Mouse (Mus musculus): ENCODE results near the gene Ccdc71. TPM values are rescaled to one million over a fixed set of nuclear protein-coding genes. Genes with fewer than 3 reads are reported as not detected.
A peak's percentile ranks its signal among the peaks of the same experiment; 100 is the strongest.

Ccdc71 gene
- polyA plus RNA-seq, 1 experiment from 2014 or later: 43.9 TPM

DNA sequence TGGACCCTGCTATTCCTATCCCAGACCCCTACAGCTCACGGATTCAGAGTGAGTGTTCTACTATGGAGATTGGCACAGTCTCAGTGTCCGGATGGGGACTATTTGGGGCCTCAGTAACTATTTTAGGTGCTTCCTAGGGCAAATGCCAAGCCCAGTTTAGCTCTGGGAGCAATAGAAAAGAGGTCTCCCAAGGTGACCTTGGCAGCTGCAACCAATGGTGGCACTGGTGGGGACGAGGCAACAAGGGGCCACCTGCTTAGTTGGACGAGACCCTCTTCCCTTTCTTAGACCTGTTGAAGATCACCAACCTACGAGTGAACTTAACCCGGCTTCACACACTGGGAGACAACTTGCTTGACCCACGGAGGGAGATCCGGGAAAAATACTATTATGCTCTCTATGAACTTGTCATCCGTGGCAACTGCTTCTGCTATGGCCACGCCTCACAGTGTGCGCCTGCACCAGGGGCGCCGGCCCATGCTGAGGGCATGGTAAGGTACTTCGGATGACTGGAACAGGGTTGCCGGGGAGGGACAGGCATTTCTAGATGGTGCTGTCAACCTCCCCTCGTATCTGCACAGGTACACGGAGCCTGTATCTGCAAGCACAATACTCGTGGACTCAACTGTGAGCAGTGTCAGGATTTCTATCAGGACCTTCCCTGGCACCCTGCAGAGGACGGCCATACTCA is 21.3 kb downstream of the Ccdc71 start:
- peaks cover 17% of the 10 kb centered on the region for H3K4me1 ChIP-seq (replicated peaks; ENCODE audit: control insufficient read depth, insufficient read depth, low read length)
- 92% methylated on average over 19 of the region's 19 CpGs for WGBS
- H3K9me3 ChIP-seq (ENCODE audit: control insufficient read depth, low read length): no peaks in the 10 kb centered on the region
- ATAC-seq (replicated peaks; ENCODE audit: low FRiP score, low TSS enrichment, low read depth): no peak
- H3K4me3 ChIP-seq (ENCODE audit: low read depth, low read length): no peak overlapping the region
- no peak for DNase-seq (ENCODE audit: low spot score)
- H3K9ac ChIP-seq (ENCODE audit: low read length): no peak overlapping the region
- H3K36me3 ChIP-seq (ENCODE audit: control insufficient read depth, insufficient read depth, low read length): peaks cover 50% of the 10 kb centered on the region
- no peak overlapping the region for H3K27ac ChIP-seq (ENCODE audit: low read depth)
- H3K4me2 ChIP-seq (ENCODE audit: low read length): no peak overlapping the region
- H3K27me3 ChIP-seq (replicated peaks; ENCODE audit: control insufficient read depth, insufficient read depth, low read length): no peaks in the 10 kb centered on the region

DNA sequence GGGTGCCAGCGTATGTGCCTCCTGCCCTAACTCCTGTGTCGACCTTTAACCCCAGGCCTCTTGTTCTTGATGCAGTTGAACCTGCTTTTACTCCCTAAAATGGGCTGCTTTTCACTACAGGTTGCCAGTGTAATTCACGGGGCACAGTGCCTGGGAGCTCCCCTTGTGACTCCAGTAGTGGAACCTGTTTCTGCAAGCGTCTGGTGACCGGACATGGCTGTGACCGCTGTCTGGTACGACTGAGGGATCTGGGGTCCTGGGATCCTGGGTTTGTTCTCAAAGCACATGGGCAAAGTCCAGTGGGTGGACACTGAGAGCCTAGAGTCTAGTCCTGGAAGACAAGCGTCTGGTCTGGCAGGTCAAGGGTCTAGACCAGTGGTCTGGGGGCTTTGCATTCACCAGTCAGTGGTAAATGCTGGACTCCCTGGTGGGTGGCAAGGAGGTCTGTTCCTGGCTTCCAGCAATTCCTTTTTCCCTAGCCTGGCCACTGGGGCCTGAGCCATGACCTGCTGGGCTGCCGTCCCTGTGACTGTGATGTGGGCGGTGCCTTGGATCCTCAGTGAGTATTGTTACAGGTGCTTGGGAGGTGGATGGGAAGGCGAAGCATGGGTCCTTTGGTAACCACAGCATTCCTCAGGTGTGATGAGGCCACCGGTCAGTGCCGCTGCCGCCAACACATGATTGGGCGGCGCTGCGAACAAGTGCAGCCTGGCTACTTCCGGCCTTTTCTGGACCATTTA is 22.9 kb downstream of the Ccdc71 start:
- H3K9me3 ChIP-seq (ENCODE audit: control insufficient read depth, low read length): no peaks in the 10 kb centered on the region
- H3K4me2 ChIP-seq (ENCODE audit: low read length): no peak overlapping the region
- no peaks in the 10 kb centered on the region for H3K27me3 ChIP-seq (replicated peaks; ENCODE audit: control insufficient read depth, insufficient read depth, low read length)
- 92% methylated on average over 18 of the region's 18 CpGs for WGBS
- no peak overlapping the region for H3K9ac ChIP-seq (ENCODE audit: low read length)
- H3K36me3 ChIP-seq (ENCODE audit: control insufficient read depth, insufficient read depth, low read length): peaks cover 66% of the 10 kb centered on the region
- no peak overlapping the region for H3K27ac ChIP-seq (ENCODE audit: low read depth)
- peaks cover 17% of the 10 kb centered on the region for H3K4me1 ChIP-seq (replicated peaks; ENCODE audit: control insufficient read depth, insufficient read depth, low read length)
- DNase-seq (ENCODE audit: low spot score): no peak
- H3K4me3 ChIP-seq (ENCODE audit: low read depth, low read length): no peak overlapping the region
- ATAC-seq (replicated peaks; ENCODE audit: low FRiP score, low TSS enrichment, low read depth): no peak

- 95% methylated on average over 15 of the region's 15 CpGs for WGBS
- DNase-seq (ENCODE audit: low spot score) (no peak), ATAC-seq (replicated peaks; ENCODE audit: low FRiP score, low TSS enrichment, low read depth) (no peak)
- Histone ChIP-seq H3K4me2 (ENCODE audit: low read length) (no peak overlapping the region), H3K4me1 (replicated peaks; ENCODE audit: control insufficient read depth, insufficient read depth, low read length) (peaks cover 16% of the 10 kb centered on the region), H3K27ac (ENCODE audit: low read depth) (no peak overlapping the region), H3K9me3 (ENCODE audit: control insufficient read depth, low read length) (no peaks in the 10 kb centered on the region), H3K36me3 (ENCODE audit: control insufficient read depth, insufficient read depth, low read length) (peaks cover 74% of the 10 kb centered on the region), H3K27me3 (replicated peaks; ENCODE audit: control insufficient read depth, insufficient read depth, low read length) (no peaks in the 10 kb centered on the region), H3K9ac (ENCODE audit: low read length) (no peak overlapping the region), H3K4me3 (ENCODE audit: low read depth, low read length) (no peak overlapping the region)
These were observed 23.7 kb downstream of the Ccdc71 start for GRCm38 (mm10) chr9:108484021-108484420.

- no peaks in the 10 kb centered on the region for H3K9me3 ChIP-seq (ENCODE audit: control insufficient read depth, low read length)
- peaks cover 84% of the 10 kb centered on the region for H3K36me3 ChIP-seq (ENCODE audit: control insufficient read depth, insufficient read depth, low read length)
- H3K9ac ChIP-seq (ENCODE audit: low read length): no peak overlapping the region
- WGBS: 94% methylated on average over 19 of the region's 19 CpGs
- ATAC-seq (replicated peaks; ENCODE audit: low FRiP score, low TSS enrichment, low read depth) (no peak), DNase-seq (ENCODE audit: low spot score) (no peak)
- no peak overlapping the region for H3K4me2 ChIP-seq (ENCODE audit: low read length)
- no peak overlapping the region for H3K4me3 ChIP-seq (ENCODE audit: low read depth, low read length)
- H3K4me1 ChIP-seq (replicated peaks; ENCODE audit: control insufficient read depth, insufficient read depth, low read length): peaks cover 10% of the 10 kb centered on the region
- H3K27me3 ChIP-seq (replicated peaks; ENCODE audit: control insufficient read depth, insufficient read depth, low read length): no peaks in the 10 kb centered on the region
- no peak overlapping the region for H3K27ac ChIP-seq (ENCODE audit: low read depth)
These were observed 25.1 kb downstream of the Ccdc71 start for GRCm38 (mm10) chr9:108485301-108485875.

GRCm38 (mm10) chr9:108486973-108487530 is 26.7 kb downstream of the Ccdc71 start:
- no peak overlapping the region for H3K27ac ChIP-seq (ENCODE audit: low read depth)
- ATAC-seq (replicated peaks; ENCODE audit: low FRiP score, low TSS enrichment, low read depth) (no peak), DNase-seq (ENCODE audit: low spot score) (no peak)
- WGBS: 92% methylated on average over 8 of the region's 8 CpGs
- no peaks in the 10 kb centered on the region for H3K9me3 ChIP-seq (ENCODE audit: control insufficient read depth, low read length)
- no peak overlapping the region for H3K9ac ChIP-seq (ENCODE audit: low read length)
- H3K4me3 ChIP-seq (ENCODE audit: low read depth, low read length): no peak overlapping the region
- no peaks in the 10 kb centered on the region for H3K27me3 ChIP-seq (replicated peaks; ENCODE audit: control insufficient read depth, insufficient read depth, low read length)
- peaks cover 9% of the 10 kb centered on the region for H3K4me1 ChIP-seq (replicated peaks; ENCODE audit: control insufficient read depth, insufficient read depth, low read length)
- H3K4me2 ChIP-seq (ENCODE audit: low read length): no peak overlapping the region
- H3K36me3 ChIP-seq (ENCODE audit: control insufficient read depth, insufficient read depth, low read length): peaks cover 78% of the 10 kb centered on the region

GRCm38 (mm10) chr9:108488403-108488802 is 28.1 kb downstream of the Ccdc71 start:
- DNase-seq (ENCODE audit: low spot score): no peak
- no peak for ATAC-seq (replicated peaks; ENCODE audit: low FRiP score, low TSS enrichment, low read depth)
- Histone ChIP-seq H3K27me3 (replicated peaks; ENCODE audit: control insufficient read depth, insufficient read depth, low read length) (no peaks in the 10 kb centered on the region), H3K4me3 (ENCODE audit: low read depth, low read length) (no peak overlapping the region), H3K27ac (ENCODE audit: low read depth) (no peak overlapping the region), H3K9me3 (ENCODE audit: control insufficient read depth, low read length) (no peaks in the 10 kb centered on the region), H3K4me2 (ENCODE audit: low read length) (no peak overlapping the region), H3K9ac (ENCODE audit: low read length) (no peak overlapping the region), H3K36me3 (ENCODE audit: control insufficient read depth, insufficient read depth, low read length) (peaks cover 76% of the 10 kb centered on the region), H3K4me1 (replicated peaks; ENCODE audit: control insufficient read depth, insufficient read depth, low read length) (peaks cover 9% of the 10 kb centered on the region)
- 94% methylated on average over 17 of the region's 17 CpGs for WGBS

GRCm38 (mm10) chr9:108489215-108489614 is 28.9 kb downstream of the Ccdc71 start:
- no peak overlapping the region for H3K9ac ChIP-seq (ENCODE audit: low read length)
- ATAC-seq (replicated peaks; ENCODE audit: low FRiP score, low TSS enrichment, low read depth): no peak
- DNase-seq (ENCODE audit: low spot score): no peak
- 96% methylated on average over 20 of the region's 20 CpGs for WGBS
- H3K36me3 ChIP-seq (ENCODE audit: control insufficient read depth, insufficient read depth, low read length): peaks cover 76% of the 10 kb centered on the region
- no peak overlapping the region for H3K4me3 ChIP-seq (ENCODE audit: low read depth, low read length)
- H3K27ac ChIP-seq (ENCODE audit: low read depth): no peak overlapping the region
- no peaks in the 10 kb centered on the region for H3K9me3 ChIP-seq (ENCODE audit: control insufficient read depth, low read length)
- H3K27me3 ChIP-seq (replicated peaks; ENCODE audit: control insufficient read depth, insufficient read depth, low read length): no peaks in the 10 kb centered on the region
- H3K4me2 ChIP-seq (ENCODE audit: low read length): no peak overlapping the region
- peaks cover 9% of the 10 kb centered on the region for H3K4me1 ChIP-seq (replicated peaks; ENCODE audit: control insufficient read depth, insufficient read depth, low read length)

- Histone ChIP-seq H3K4me2 (ENCODE audit: low read length) (peak overlapping the region; percentile 93), H3K27ac (ENCODE audit: low read depth) (peak overlapping the region; percentile 97), H3K27me3 (replicated peaks; ENCODE audit: control insufficient read depth, insufficient read depth, low read length) (no peaks in the 10 kb centered on the region), H3K4me1 (replicated peaks; ENCODE audit: control insufficient read depth, insufficient read depth, low read length) (peaks cover 9% of the 10 kb centered on the region), H3K9me3 (ENCODE audit: control insufficient read depth, low read length) (no peaks in the 10 kb centered on the region), H3K9ac (ENCODE audit: low read length) (peak overlapping the region; percentile 98; the same call in 1 of the 2 replicates), H3K36me3 (ENCODE audit: control insufficient read depth, insufficient read depth, low read length) (peaks cover 78% of the 10 kb centered on the region), H3K4me3 (ENCODE audit: low read depth, low read length) (peak overlapping the region; percentile 91)
- DNase-seq (ENCODE audit: low spot score): no peak
- ATAC-seq (replicated peaks; ENCODE audit: low FRiP score, low TSS enrichment, low read depth): no peak; the same call in none of the 2 replicates
- WGBS: 67% methylated on average over 26 of the region's 26 CpGs
These were observed 29.6 kb downstream of the Ccdc71 start for GRCm38 (mm10) chr9:108489702-108490558.

Measured in intestine, embryonic 14.5 days (tissue).